Mouse (Mus musculus) midbrain, embryonic 11.5 days (tissue): ENCODE results near the gene Neurl1a. TPM values are rescaled to one million over a fixed set of nuclear protein-coding genes. Genes with fewer than 3 reads are reported as not detected.

Experiments
- ATAC-seq: fragments of 200-750 bp; cut with Nextera tagmentation; 2 replicates; pipeline ENCODE4 v1.8.0; 2017; ENCODE audit warnings: moderate TSS enrichment, moderate library complexity; ENCODE audit not compliant: low FRiP score
- DNase-seq: peaks from one replicate; pipeline ENCODE4 v3.0.0; 2015; ENCODE audit warnings: low spot score; ENCODE audit errors: missing footprints
- H3K27ac ChIP-seq: fragments of 300-500 bp; sonication (generic); 2 replicates; pipeline ENCODE4 v1.5.1; 2014; ENCODE audit warnings: low read depth, low read length
- H3K27me3 ChIP-seq: fragments of 300-500 bp; sonication (generic); 2 replicates; pipeline ENCODE4 v1.6.1; 2014; ENCODE audit warnings: mild to moderate bottlenecking, low read length, moderate library complexity, mixed read lengths; ENCODE audit not compliant: control insufficient read depth, insufficient read depth
- H3K36me3 ChIP-seq: fragments of 300-500 bp; sonication (generic); 2 replicates; pipeline ENCODE4 v1.6.1; 2014; ENCODE audit warnings: mild to moderate bottlenecking, low read length, moderate library complexity, mixed read lengths; ENCODE audit not compliant: control insufficient read depth, insufficient read depth
- H3K4me1 ChIP-seq: fragments of 300-500 bp; sonication (generic); 2 replicates; pipeline ENCODE4 v1.6.1; 2014; ENCODE audit warnings: low read length; ENCODE audit not compliant: control insufficient read depth, insufficient read depth
- H3K4me2 ChIP-seq: fragments of 300-500 bp; sonication (generic); 2 replicates; pipeline ENCODE4 v1.6.1; 2014; ENCODE audit warnings: mild to moderate bottlenecking, moderate library complexity
- H3K4me3 ChIP-seq: fragments of 300-500 bp; sonication (generic); 2 replicates; pipeline ENCODE4 v1.5.1; 2014; ENCODE audit warnings: low read depth, low read length
- H3K9ac ChIP-seq: fragments of 300-500 bp; sonication (generic); 2 replicates; pipeline ENCODE4 v1.6.1; 2014; ENCODE audit warnings: low read length
- H3K9me3 ChIP-seq: fragments of 300-500 bp; sonication (generic); 2 replicates; pipeline ENCODE4 v1.6.1; 2016; ENCODE audit warnings: low read length; ENCODE audit not compliant: control insufficient read depth
- WGBS: fragments of 180-500 bp; shearing (Covaris S2); extraction: QIAGEN DNeasy Blood & Tissue Kit; methylation state at CpG from one replicate; pipeline ENCODE4 v1.1.7; 2014; 5-methylcytosine and 5-hydroxymethylcytosine counted together
- polyA plus RNA-seq: library from polyadenylated mRNA; unstranded; fragments of >200 nt; fragmentation: Nextera tagmentation; extraction: Ambion mirVana; gene quantifications from 2 replicates; pipeline ENCODE4 v1.2.1, GENCODE M21; 2014

Neurl1a gene
- polyA plus RNA-seq, 1 experiment from 2014 or later: 4.0 TPM

GRCm38 (mm10) chr19:47240957-47241356, 62.3 kb downstream of the Neurl1a start:
- WGBS: 76% methylated on average over 7 of the region's 7 CpGs
- Histone ChIP-seq H3K4me3 (peak overlapping the region; percentile 21; the same call in 1 of the 2 replicates), H3K36me3 (no peaks in the 10 kb centered on the region), H3K27me3 (no peaks in the 10 kb centered on the region), H3K9me3 (no peaks in the 10 kb centered on the region), H3K4me2 (peak overlapping the region; percentile 38), H3K9ac (no peak overlapping the region), H3K4me1 (no peaks in the 10 kb centered on the region; the same call in 1 of the 2 replicates), H3K27ac (no peak overlapping the region)
- ATAC-seq (no peak), DNase-seq (no peak)

GRCm38 (mm10) chr19:47242227-47242626, 63.6 kb downstream of the Neurl1a start:
- H3K9ac ChIP-seq: no peak overlapping the region
- ATAC-seq: no peak
- H3K9me3 ChIP-seq: no peaks in the 10 kb centered on the region
- WGBS: 90% methylated on average over 4 of the region's 4 CpGs
- no peak overlapping the region for H3K4me3 ChIP-seq
- H3K4me2 ChIP-seq: no peak overlapping the region
- no peak overlapping the region for H3K27ac ChIP-seq
- no peak for DNase-seq
- no peaks in the 10 kb centered on the region for H3K27me3 ChIP-seq
- no peaks in the 10 kb centered on the region; the same call in 1 of the 2 replicates for H3K4me1 ChIP-seq
- H3K36me3 ChIP-seq: no peaks in the 10 kb centered on the region

GRCm38 (mm10) chr19:47245512-47245911, 66.9 kb downstream of the Neurl1a start:
- no peak for DNase-seq
- Histone ChIP-seq H3K4me1 (no peaks in the 10 kb centered on the region; the same call in 1 of the 2 replicates), H3K36me3 (no peaks in the 10 kb centered on the region), H3K9me3 (no peaks in the 10 kb centered on the region), H3K27ac (no peak overlapping the region), H3K9ac (no peak overlapping the region), H3K27me3 (no peaks in the 10 kb centered on the region), H3K4me3 (no peak overlapping the region), H3K4me2 (no peak overlapping the region)
- no peak for ATAC-seq
- 83% methylated on average over 8 of the region's 8 CpGs for WGBS

GRCm38 (mm10) chr19:47247791-47248190, 69.2 kb downstream of the Neurl1a start:
- no peak overlapping the region for H3K9ac ChIP-seq
- DNase-seq: no peak
- H3K27ac ChIP-seq: no peak overlapping the region
- ATAC-seq: no peak
- 78% methylated on average over 11 of the region's 11 CpGs for WGBS
- H3K4me2 ChIP-seq: no peak overlapping the region
- no peaks in the 10 kb centered on the region for H3K36me3 ChIP-seq
- no peak overlapping the region for H3K4me3 ChIP-seq
- H3K9me3 ChIP-seq: no peaks in the 10 kb centered on the region
- peaks cover 13% of the 10 kb centered on the region for H3K27me3 ChIP-seq
- peaks cover 2% of the 10 kb centered on the region for H3K4me1 ChIP-seq

- H3K36me3 ChIP-seq: no peaks in the 10 kb centered on the region
- WGBS: 87% methylated on average over 7 of the region's 7 CpGs
- DNase-seq (no peak), ATAC-seq (no peak)
- peaks cover 4% of the 10 kb centered on the region for H3K4me1 ChIP-seq
- H3K9ac ChIP-seq: no peak overlapping the region
- no peak overlapping the region for H3K4me3 ChIP-seq
- no peak overlapping the region for H3K4me2 ChIP-seq
- no peak overlapping the region for H3K27ac ChIP-seq
- H3K9me3 ChIP-seq: no peaks in the 10 kb centered on the region
- H3K27me3 ChIP-seq: peaks cover 18% of the 10 kb centered on the region
Measured at GRCm38 (mm10) chr19:47248296-47248695, 69.7 kb downstream of the Neurl1a start.

GRCm38 (mm10) chr19:47248906-47249568, 70.4 kb downstream of the Neurl1a start:
- H3K4me1 ChIP-seq: peaks cover 6% of the 10 kb centered on the region
- 74% methylated on average over 16 of the region's 16 CpGs for WGBS
- ATAC-seq: no peak

GRCm38 (mm10) chr19:47250931-47251330, 72.3 kb downstream of the Neurl1a start:
- 58% methylated on average over 6 of the region's 6 CpGs for WGBS
- Histone ChIP-seq H3K4me2 (no peak overlapping the region), H3K9ac (no peak overlapping the region), H3K4me1 (peaks cover 6% of the 10 kb centered on the region), H3K4me3 (no peak overlapping the region), H3K36me3 (no peaks in the 10 kb centered on the region), H3K27me3 (peaks cover 28% of the 10 kb centered on the region), H3K9me3 (no peaks in the 10 kb centered on the region), H3K27ac (no peak overlapping the region)
- no peak for DNase-seq
- ATAC-seq: no peak

More at GRCm38 (mm10) chr19:47248906-47249568, 70.4 kb downstream of the Neurl1a start:
- Histone ChIP-seq H3K4me3 (no peak overlapping the region), H3K27me3 (peaks cover 25% of the 10 kb centered on the region), H3K9me3 (no peaks in the 10 kb centered on the region), H3K4me2 (no peak overlapping the region), H3K27ac (no peak overlapping the region), H3K9ac (no peak overlapping the region), H3K36me3 (no peaks in the 10 kb centered on the region)
- DNase-seq: no peak

GRCm38 (mm10) chr19:47253053-47253628, 74.5 kb downstream of the Neurl1a start:
- H3K4me3 ChIP-seq: peak overlapping the region; percentile 24
- H3K9ac ChIP-seq: no peak overlapping the region; the same call in 1 of the 2 replicates
- DNase-seq: peak; percentile 92
- 7% methylated on average over 90 of the region's 90 CpGs for WGBS
- H3K4me2 ChIP-seq: peak overlapping the region; percentile 42
- peaks cover 6% of the 10 kb centered on the region for H3K4me1 ChIP-seq
- H3K9me3 ChIP-seq: no peaks in the 10 kb centered on the region
- no peak for ATAC-seq
- H3K27ac ChIP-seq: no peak overlapping the region
- peaks cover 28% of the 10 kb centered on the region for H3K27me3 ChIP-seq
- H3K36me3 ChIP-seq: no peaks in the 10 kb centered on the region

GRCm38 (mm10) chr19:47255036-47255435, 76.4 kb downstream of the Neurl1a start:
- DNase-seq (no peak), ATAC-seq (no peak)
- H3K9me3 ChIP-seq: no peaks in the 10 kb centered on the region
- WGBS: 85% methylated on average over 2 of the region's 2 CpGs
- no peak overlapping the region for H3K4me3 ChIP-seq
- H3K4me2 ChIP-seq: no peak overlapping the region
- peaks cover 6% of the 10 kb centered on the region for H3K4me1 ChIP-seq
- H3K36me3 ChIP-seq: no peaks in the 10 kb centered on the region
- H3K9ac ChIP-seq: no peak overlapping the region
- no peak overlapping the region for H3K27ac ChIP-seq
- H3K27me3 ChIP-seq: peaks cover 28% of the 10 kb centered on the region
